Mouse (Mus musculus) gonadal fat pad, adult 2 months (tissue): ENCODE measurements around the gene Tcea3. TPM values are rescaled to one million over a fixed set of nuclear protein-coding genes. Genes with fewer than 3 reads are reported as not detected.

Experiments used
- DNase-seq: peaks from one replicate; pipeline ENCODE4 v3.0.0-alpha.2; 2012; ENCODE audit warnings: low read depth
- polyA plus RNA-seq: library from polyadenylated mRNA; depleted of rRNA; stranded (reverse); fragments of >200 nt; gene quantifications from 2 replicates; pipeline ENCODE4 v1.2.3, GENCODE M21; 2012; rRNA removed

Gene Tcea3
- polyA plus RNA-seq, 1 experiment = 3.1 TPM

DNA sequence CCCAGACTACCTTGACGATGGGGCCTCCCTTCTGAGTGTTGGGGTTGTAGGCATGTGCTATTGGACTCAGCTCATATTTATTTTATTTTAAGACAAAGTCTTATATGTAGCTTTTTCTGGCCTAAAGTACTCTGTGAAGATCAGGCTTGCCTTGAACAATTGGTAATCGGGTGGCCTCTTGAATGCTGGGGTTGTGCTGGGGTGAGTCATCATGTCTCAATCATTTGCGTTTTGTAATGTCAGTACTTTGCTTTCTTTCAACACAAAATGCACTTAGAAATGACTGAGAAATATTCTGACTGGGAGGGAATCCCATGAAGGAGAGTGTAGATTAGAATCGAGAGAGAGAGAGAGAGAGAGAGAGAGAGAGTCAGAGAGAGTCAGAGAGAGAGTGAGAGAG, 72.5 kb downstream of the Tcea3 start:
- DNase-seq = no peak

DNA sequence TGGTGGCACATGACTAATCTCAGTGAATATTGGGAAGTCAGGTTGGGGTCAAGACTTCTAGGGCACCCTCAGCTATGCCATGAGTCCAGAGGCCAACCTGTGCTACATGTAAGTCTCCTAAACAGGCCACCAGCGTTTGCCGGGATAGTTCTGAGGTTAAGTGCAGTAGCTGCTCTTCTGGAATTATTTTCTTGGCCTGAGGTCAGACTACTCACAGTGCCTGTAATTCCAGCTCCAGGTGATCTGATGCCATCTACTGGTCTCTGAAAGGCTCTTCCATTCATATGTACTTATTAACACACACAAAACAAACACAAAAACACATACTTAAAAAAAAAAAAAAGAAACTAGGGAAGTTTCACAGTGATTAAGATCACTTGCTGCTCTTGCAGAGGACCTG, 76.7 kb downstream of the Tcea3 start:
- DNase-seq = no peak

Other genes with a start within 250 kb of the Tcea3 start
- 16.0 and 17.9 TPM in 2 replicates for gene Eloa, start 226.0 kb upstream of the Tcea3 start, polyA plus RNA-seq
- 410 and 531 TPM in 2 replicates for gene Rpl11, start 194.3 kb upstream of the Tcea3 start, polyA plus RNA-seq
- 113 and 205 TPM in 2 replicates for gene Id3, start 104.2 kb upstream of the Tcea3 start, polyA plus RNA-seq
- gene E2f2, start 75.3 kb upstream of the Tcea3 start, polyA plus RNA-seq = 2.0 and 2.4 TPM in 2 replicates
- gene Asap3, start 41.4 kb upstream of the Tcea3 start, polyA plus RNA-seq = 5.6 and 6.2 TPM in 2 replicates
- gene Zfp46, start 37.0 kb downstream of the Tcea3 start, polyA plus RNA-seq = 27.6 and 30.4 TPM in 2 replicates
- gene Hnrnpr, start 63.2 kb downstream of the Tcea3 start, polyA plus RNA-seq = 12.6 and 20.7 TPM in 2 replicates
- 0.32 and 0.41 TPM in 2 replicates for gene Htr1d, start 175.8 kb downstream of the Tcea3 start, polyA plus RNA-seq
- gene 6030445D17Rik, start 214.5 kb downstream of the Tcea3 start, polyA plus RNA-seq = 0.43 and 0.46 TPM in 2 replicates
- 11.1 and 14.9 TPM in 2 replicates for gene Luzp1, start 222.0 kb downstream of the Tcea3 start, polyA plus RNA-seq